Mouse (Mus musculus) kidney, adult 2 months (tissue): ENCODE results near the gene Eif3i. TPM values are rescaled to one million over a fixed set of nuclear protein-coding genes. Genes with fewer than 3 reads are reported as not detected.
"Not testable (repeated sequence)": the region's sequence is repeated elsewhere in the genome, so short reads cannot be mapped to it uniquely, and the experiment has no call there.

Source experiments
- DNase-seq: peaks from one replicate; pipeline ENCODE4 v3.0.0; 2021
- H3K27ac ChIP-seq: fragments of 200-500 bp; 2 replicates; pipeline ENCODE4 v1.5.1; 2012; ENCODE audit warnings: low read depth, low read length, control low read depth, inconsistent platforms; ENCODE audit not compliant: insufficient read depth
- H3K27me3 ChIP-seq: fragments of 200-500 bp; replicated peaks from 2 replicates; pipeline ENCODE4 v1.6.1; 2012; ENCODE audit warnings: mild to moderate bottlenecking, moderate library complexity, low read length, inconsistent platforms; ENCODE audit not compliant: control insufficient read depth, insufficient read depth
- H3K36me3 ChIP-seq: fragments of 200-500 bp; 2 replicates; pipeline ENCODE4 v1.6.1; 2012; ENCODE audit warnings: mild to moderate bottlenecking, moderate library complexity, low read length, inconsistent platforms; ENCODE audit not compliant: control insufficient read depth, insufficient read depth
- H3K4me1 ChIP-seq: fragments of 200-500 bp; 2 replicates; pipeline ENCODE4 v1.6.1; 2011; ENCODE audit warnings: low read length; ENCODE audit not compliant: control insufficient read depth, insufficient read depth
- H3K4me3 ChIP-seq: fragments of 200-500 bp; 2 replicates; pipeline ENCODE4 v1.5.1; 2011; ENCODE audit warnings: mild to moderate bottlenecking, low read depth, low read length, control low read depth; ENCODE audit not compliant: insufficient read depth
- CTCF ChIP-seq: fragments of 200-500 bp; conservative IDR thresholded peaks from 2 replicates; pipeline ENCODE4 v1.5.1; 2011; ENCODE audit warnings: low read depth, mild to moderate bottlenecking, control low read depth, low read length, moderate library complexity, mixed read lengths; ENCODE audit not compliant: insufficient read depth, insufficient read length
- POLR2A ChIP-seq: fragments of 200-500 bp; IDR thresholded peaks from one replicate; pipeline ENCODE4 v1.6.1; 2011; ENCODE audit warnings: low read depth, low read length, control low read depth
- WGBS: fragments of 180-500 bp; shearing (Covaris S2); methylation state at CpG from one replicate; pipeline ENCODE4 v1.1.7; 2018; 5-methylcytosine and 5-hydroxymethylcytosine counted together
- polyA plus RNA-seq: library from polyadenylated mRNA; depleted of rRNA; stranded (reverse); fragments of >200 nt; gene quantifications from 2 replicates; pipeline ENCODE4 v1.2.3, GENCODE M21; 2012; rRNA removed

Eif3i gene
- polyA plus RNA-seq, 1 experiment, result 311 TPM

DNA sequence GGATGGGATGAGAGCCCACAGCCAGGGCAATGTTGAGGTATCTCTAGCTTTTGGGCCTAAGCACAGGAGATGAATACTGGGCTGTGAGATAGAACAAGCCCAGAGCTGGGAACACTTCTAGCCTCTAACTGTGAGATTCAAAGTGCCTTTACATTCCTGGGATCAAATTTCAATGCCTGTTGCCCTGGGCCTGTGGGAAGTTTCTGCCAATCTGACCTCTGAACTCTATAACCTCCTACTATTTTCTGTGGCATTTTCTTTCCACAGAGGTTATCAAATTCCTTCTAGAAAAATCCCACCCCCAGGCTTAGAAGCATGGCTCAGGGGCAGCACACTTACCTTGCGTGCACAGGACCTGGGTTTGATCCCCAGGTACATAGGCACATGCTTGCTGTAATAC, 50.2 kb downstream of the Eif3i start:
- Histone ChIP-seq H3K4me3 (no peak overlapping the region), H3K27ac (no peak overlapping the region), H3K36me3 (no peaks in the 10 kb centered on the region), H3K4me1 (no peaks in the 10 kb centered on the region), H3K27me3 (no peaks in the 10 kb centered on the region)
- DNase-seq, result no peak
- 90% methylated on average over 1 of the region's 1 CpGs for WGBS
- TF ChIP-seq POLR2A (no peak), CTCF (no peak)

- DNase-seq, result peak; percentile 46
Measured at GRCm38 (mm10) chr4:129549306-129549705, 51.1 kb downstream of the Eif3i start.

DNA sequence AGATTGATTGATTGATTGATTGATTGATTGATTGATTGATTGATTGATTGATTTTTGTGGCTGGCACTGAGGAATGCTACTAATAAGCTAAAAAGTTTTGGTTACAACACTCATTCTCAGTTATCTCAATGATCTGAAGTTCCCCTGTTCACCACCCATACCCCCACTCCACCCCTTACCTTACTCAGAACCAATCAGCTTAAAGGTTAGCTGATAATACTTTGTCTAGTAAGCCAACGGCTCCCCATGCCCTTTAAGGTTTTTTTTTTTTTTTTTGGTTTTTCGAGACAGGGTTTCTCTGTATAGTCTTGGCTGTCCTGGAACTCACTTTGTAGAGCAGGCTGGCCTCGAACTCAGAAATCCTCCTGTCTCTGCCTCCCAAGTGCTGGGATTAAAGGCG, 52.8 kb downstream of the Eif3i start:
- not testable (repeated sequence) for H3K4me3 ChIP-seq, DNase-seq, H3K27ac ChIP-seq, H3K4me1 ChIP-seq, H3K27me3 ChIP-seq, H3K36me3 ChIP-seq
- WGBS, result 75% methylated on average over 4 of the region's 4 CpGs

More at GRCm38 (mm10) chr4:129549306-129549705, 51.1 kb downstream of the Eif3i start:
- H3K4me3 ChIP-seq, result no peak overlapping the region
- WGBS, result 94% methylated on average over 2 of the region's 2 CpGs
- H3K4me1 ChIP-seq, result no peaks in the 10 kb centered on the region
- no peaks in the 10 kb centered on the region for H3K36me3 ChIP-seq
- H3K27me3 ChIP-seq, result no peaks in the 10 kb centered on the region
- TF ChIP-seq POLR2A, result no peak
- TF ChIP-seq CTCF, result 0 out of 2 replicates have a peak, but pooled peaks have one; percentile 21
- H3K27ac ChIP-seq, result no peak overlapping the region

GRCm38 (mm10) chr4:129544106-129544505, 56.3 kb downstream of the Eif3i start:
- Histone ChIP-seq H3K4me1 (peaks cover 10% of the 10 kb centered on the region; the same call in 1 of the 2 replicates), H3K36me3 (no peaks in the 10 kb centered on the region), H3K4me3 (no peak overlapping the region), H3K27me3 (no peaks in the 10 kb centered on the region), H3K27ac (no peak overlapping the region)
- WGBS, result 91% methylated on average over 4 of the region's 4 CpGs
- TF ChIP-seq POLR2A (no peak), CTCF (no peak)
- DNase-seq, result no peak

DNA sequence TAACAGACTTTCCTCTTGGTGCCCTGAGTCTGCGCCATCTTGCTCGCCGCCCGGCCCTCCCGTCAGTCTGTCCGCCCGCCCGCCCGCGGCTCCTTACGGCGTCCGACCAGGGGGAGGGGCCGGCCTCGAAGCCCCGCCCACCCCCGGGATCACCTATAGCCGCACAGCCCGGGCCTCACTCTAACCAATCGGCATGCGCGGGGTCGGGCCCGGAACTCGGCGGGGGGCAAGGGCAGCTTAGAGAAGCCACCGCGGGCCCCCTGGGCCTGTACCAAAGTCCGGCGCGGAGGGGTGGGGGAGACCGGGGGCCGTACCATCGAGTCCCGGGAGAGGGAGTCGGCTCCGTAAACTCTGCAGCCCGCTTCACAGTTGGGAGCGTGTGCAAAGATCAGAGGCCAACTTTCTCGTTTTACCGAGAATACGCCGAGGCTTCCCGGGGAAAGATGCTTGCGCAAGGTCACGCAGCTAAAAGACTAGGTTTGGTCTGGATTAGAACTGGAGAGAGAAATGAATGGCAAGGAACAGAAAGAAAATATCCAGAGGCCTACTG, 57.8 kb downstream of the Eif3i start, which contains the start of gene Hdac1:
TSS of gene Hdac1 (minus strand) at position 122 of the 550 bp plus-strand sequence.
- Histone ChIP-seq H3K27me3 (no peaks in the 10 kb centered on the region), H3K36me3 (no peaks in the 10 kb centered on the region), H3K27ac (peak within 1 kb of the TSS; percentile 51), H3K4me3 (peak within 1 kb of the TSS; percentile 97), H3K4me1 (peaks cover 10% of the 10 kb centered on the region; the same call in 1 of the 2 replicates)
- peak; percentile 99 for DNase-seq
- no peak for TF ChIP-seq CTCF
- peak; percentile 62 for TF ChIP-seq POLR2A
- under 1% methylated on average over 46 of the region's 46 CpGs for WGBS

Other genes with a start within 250 kb of the Eif3i start
- gene Zbtb8a, start 222.5 kb downstream of the Eif3i start, polyA plus RNA-seq, result 4.9 and 5.4 TPM in 2 replicates
- gene Zbtb8b, start 159.8 kb downstream of the Eif3i start, polyA plus RNA-seq, result 0.58 and 0.64 TPM in 2 replicates
- 25.3 and 28.7 TPM in 2 replicates for gene Bsdc1, start 139.1 kb downstream of the Eif3i start, polyA plus RNA-seq
- 0.10 TPM in 1 of 2 replicates, not detected in the other for gene Tssk3, start 109.6 kb downstream of the Eif3i start, polyA plus RNA-seq
- 0.94 and 1.1 TPM in 2 replicates for gene Fam229a, start 109.5 kb downstream of the Eif3i start, polyA plus RNA-seq
- gene Marcksl1, start 87.1 kb downstream of the Eif3i start, polyA plus RNA-seq, result 20.3 and 26.5 TPM in 2 replicates
- 35.4 and 41.6 TPM in 2 replicates for gene Hdac1, start 57.9 kb downstream of the Eif3i start, polyA plus RNA-seq
- gene Lck, start 27.0 kb downstream of the Eif3i start, polyA plus RNA-seq, result 2.3 and 12.7 TPM in 2 replicates
- 24.6 and 27.2 TPM in 2 replicates for gene Fam167b, start 22.1 kb downstream of the Eif3i start, polyA plus RNA-seq
- gene Tmem234, start within 50 bp of the Eif3i start, polyA plus RNA-seq, result 160 and 162 TPM in 2 replicates
- 2.2 and 3.7 TPM in 2 replicates for gene Dcdc2b, start 13.6 kb upstream of the Eif3i start, polyA plus RNA-seq
- gene Iqcc, start 18.5 kb upstream of the Eif3i start, polyA plus RNA-seq, result 66.5 and 67.4 TPM in 2 replicates
- 16.2 and 20.8 TPM in 2 replicates for gene Ccdc28b, start 23.3 kb upstream of the Eif3i start, polyA plus RNA-seq
- 22.7 and 24.3 TPM in 2 replicates for gene Txlna, start 40.4 kb upstream of the Eif3i start, polyA plus RNA-seq
- gene Kpna6, start 72.1 kb upstream of the Eif3i start, polyA plus RNA-seq, result 35.0 and 39.0 TPM in 2 replicates
- 28.5 and 34.0 TPM in 2 replicates for gene Tmem39b, start 96.2 kb upstream of the Eif3i start, polyA plus RNA-seq
- 16.0 TPM in 2 replicates for gene Khdrbs1, start 141.7 kb upstream of the Eif3i start, polyA plus RNA-seq
- gene Ptp4a2, start 210.6 kb upstream of the Eif3i start, polyA plus RNA-seq, result 29.9 and 41.5 TPM in 2 replicates